Mouse (Mus musculus) bone marrow macrophage, adult 2 months (primary cell): ENCODE measurements around the gene Cyp2c69. TPM values are rescaled to one million over a fixed set of nuclear protein-coding genes. Genes with fewer than 3 reads are reported as not detected.
"Not testable (repeated sequence)": the region's sequence is repeated elsewhere in the genome, so short reads cannot be mapped to it uniquely, and the experiment has no call there.

Experiments used
- H3K27ac ChIP-seq: 2 replicates; pipeline ENCODE4 v1.5.1; 2012; ENCODE audit warnings: low read depth, low read length; ENCODE audit not compliant: insufficient read depth
- H3K4me1 ChIP-seq: 2 replicates; pipeline ENCODE4 v1.6.1; 2012; ENCODE audit warnings: low read length; ENCODE audit not compliant: control insufficient read depth, insufficient read depth
- H3K4me3 ChIP-seq: 2 replicates; pipeline ENCODE4 v1.5.1; 2012; ENCODE audit warnings: mild to moderate bottlenecking, low read length, moderate library complexity; ENCODE audit not compliant: insufficient read depth
- CTCF ChIP-seq: IDR thresholded peaks from 2 replicates; pipeline ENCODE4 v1.5.1; 2012; ENCODE audit warnings: low read depth, mild to moderate bottlenecking, low read length, moderate library complexity
- POLR2A ChIP-seq: IDR thresholded peaks from 2 replicates; pipeline ENCODE4 v1.6.1; 2012; ENCODE audit warnings: mild to moderate bottlenecking, low read depth, low read length, borderline replicate concordance
- polyA plus RNA-seq: library from polyadenylated mRNA; stranded (reverse); fragments of >200 nt; gene quantifications from 2 replicates; pipeline ENCODE4 v1.2.4, GENCODE M21; 2012; ENCODE audit not compliant: missing spikeins, insufficient read depth, insufficient read length

The Cyp2c69 gene
- not detected in 2 replicates for polyA plus RNA-seq

DNA sequence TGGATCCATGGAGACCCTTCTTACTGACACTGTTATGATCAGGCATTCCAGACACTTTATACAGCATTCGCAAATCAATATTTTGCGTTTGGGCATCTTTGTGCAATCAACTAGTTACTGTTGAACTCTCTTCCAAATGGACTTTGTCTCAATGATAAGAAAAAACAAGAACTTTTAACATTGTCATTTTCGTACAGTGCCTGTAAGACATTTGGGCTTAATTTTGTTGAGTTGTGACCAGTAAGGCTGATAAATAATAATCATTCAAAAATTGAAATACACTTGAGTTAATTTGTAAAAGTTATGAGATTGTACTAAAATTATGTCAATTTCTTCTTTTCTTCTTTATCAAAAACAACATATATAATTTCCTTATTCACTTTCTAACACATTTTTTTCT lies at the start of gene Cyp2c69:
Gene Cyp2c69 (minus strand): TSS at position 101 of the 400 bp plus-strand sequence.
- not testable (repeated sequence) for H3K27ac ChIP-seq, H3K4me3 ChIP-seq, H3K4me1 ChIP-seq

DNA sequence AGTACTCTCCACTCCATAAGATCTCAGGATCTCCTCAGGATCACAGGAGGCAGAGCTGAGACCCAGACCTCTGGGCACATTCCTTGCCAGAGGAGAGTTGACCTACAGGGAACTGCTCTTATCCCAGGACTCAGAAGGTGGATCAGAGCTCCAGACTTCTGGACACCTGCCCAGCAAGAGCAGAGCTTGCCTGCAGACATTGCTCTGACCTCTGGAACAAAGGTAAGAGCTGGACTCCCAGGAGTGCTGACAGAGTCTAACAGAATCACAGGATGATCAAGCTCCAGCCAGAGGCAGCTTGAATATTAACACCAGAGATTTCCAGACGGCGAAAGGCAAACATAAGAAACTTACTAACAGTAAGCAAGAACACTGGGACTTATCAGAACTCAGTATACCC lies 48.8 kb upstream of the Cyp2c69 start:
- TF ChIP-seq CTCF: no peak
- no peak for TF ChIP-seq POLR2A
- Histone ChIP-seq H3K27ac (no peak overlapping the region), H3K4me3 (no peak overlapping the region), H3K4me1 (no peaks in the 10 kb centered on the region)

DNA sequence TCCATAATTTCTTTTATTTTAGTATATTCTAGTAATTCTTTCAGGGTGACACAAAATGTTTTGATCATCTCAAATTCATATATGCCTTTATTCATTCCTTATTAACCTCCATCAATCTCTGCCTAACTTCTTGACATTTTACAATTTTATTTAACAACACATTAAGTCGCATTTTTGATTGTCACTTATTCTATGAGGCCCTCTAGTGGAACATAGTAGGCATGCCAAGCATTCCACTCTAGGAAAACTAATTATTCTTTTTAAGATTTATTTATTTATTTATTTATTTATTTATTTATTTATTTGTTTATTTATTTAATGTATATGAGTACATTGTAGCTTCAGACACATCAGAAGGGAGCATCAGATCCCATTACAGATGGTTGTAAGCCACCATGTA lies 43.4 kb upstream of the Cyp2c69 start:
- Histone ChIP-seq H3K27ac (no peak overlapping the region), H3K4me1 (no peaks in the 10 kb centered on the region), H3K4me3 (no peak overlapping the region)
- TF ChIP-seq CTCF (no peak), POLR2A (no peak)

DNA sequence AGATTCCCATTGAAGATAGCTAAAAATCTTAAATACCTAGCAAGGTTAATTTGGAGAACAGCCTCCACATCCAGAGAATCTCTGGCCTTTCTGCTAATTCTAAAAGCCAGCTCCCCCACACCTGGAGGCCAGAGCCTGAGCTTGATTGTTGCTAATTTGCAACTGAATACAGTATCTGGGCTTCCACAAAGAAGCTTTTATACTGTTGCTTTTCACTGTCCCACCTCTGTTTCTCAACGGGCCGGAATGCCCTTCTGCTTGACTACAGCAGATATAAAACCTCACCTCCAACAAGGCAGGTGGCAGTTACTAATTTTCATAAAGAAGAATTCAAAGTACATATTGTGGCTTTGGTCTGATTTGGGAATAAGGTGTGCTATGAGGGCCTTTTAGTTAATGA lies 15.1 kb upstream of the Cyp2c69 start:
- H3K4me3 ChIP-seq: no peak overlapping the region
- H3K27ac ChIP-seq: no peak overlapping the region
- TF ChIP-seq POLR2A (no peak), CTCF (no peak)
- no peaks in the 10 kb centered on the region for H3K4me1 ChIP-seq

DNA sequence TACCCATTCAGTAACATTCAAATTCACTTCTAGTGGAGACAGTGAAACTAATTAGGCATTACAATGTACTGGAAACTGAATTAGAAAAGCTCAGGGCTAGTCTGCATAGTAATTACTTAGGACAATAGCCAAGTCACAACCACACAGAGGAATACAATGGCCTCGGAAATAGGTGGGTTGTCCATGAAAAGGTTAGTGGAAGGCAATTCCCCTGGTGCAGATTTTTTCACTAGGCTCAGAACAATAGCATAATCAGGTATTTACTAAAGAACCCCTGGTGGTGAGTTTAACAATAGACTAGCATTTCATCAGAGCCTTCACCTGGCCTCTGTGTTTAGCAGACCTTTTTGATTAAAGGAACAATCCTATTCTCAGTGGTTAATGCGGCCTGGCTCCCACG lies 3.5 kb upstream of the Cyp2c69 start:
- not testable (repeated sequence) for H3K4me1 ChIP-seq, H3K27ac ChIP-seq, H3K4me3 ChIP-seq

DNA sequence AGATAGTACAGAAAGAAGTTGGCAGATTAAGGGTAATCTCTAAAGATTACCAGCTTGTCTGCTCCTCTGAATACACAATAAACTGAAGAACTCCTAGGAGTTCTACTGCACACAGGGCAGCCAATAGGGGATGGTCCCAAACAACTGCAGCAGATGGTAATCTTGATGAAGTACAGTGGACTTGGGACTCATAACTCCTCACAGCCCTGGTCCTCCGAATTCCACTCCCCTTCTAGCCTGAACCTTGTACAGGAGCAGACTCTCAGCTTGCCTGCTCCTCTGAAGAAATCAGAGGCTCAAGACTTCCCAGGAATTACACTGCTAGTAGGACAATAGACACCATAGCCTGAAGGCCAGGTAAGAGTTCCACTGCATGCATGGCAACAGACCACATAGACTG lies 20.5 kb downstream of the Cyp2c69 start:
- H3K4me1 ChIP-seq: no peaks in the 10 kb centered on the region
- no peak overlapping the region for H3K4me3 ChIP-seq
- H3K27ac ChIP-seq: no peak overlapping the region
- TF ChIP-seq CTCF (no peak), POLR2A (no peak)

DNA sequence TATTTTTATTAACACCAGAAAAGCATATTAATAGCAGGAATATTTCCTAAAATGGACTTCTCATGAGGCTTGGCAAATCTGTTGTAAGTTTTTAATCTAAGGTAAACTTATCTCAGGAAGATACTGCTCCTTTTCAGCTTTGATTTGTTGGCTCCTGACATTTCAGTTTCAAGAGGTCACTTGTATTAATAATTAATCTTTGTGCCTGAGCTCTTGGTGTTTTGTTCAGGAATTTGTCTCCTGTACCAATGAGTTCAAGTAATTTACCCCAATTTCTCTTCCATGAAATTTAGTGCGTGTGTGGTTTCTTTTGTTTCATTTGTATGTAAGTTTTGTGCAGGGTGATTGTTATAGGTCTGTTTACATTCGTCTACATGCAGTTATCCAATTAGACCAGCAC lies 65.7 kb downstream of the Cyp2c69 start:
- H3K4me1 ChIP-seq, H3K27ac ChIP-seq, H3K4me3 ChIP-seq: not testable (repeated sequence)

DNA sequence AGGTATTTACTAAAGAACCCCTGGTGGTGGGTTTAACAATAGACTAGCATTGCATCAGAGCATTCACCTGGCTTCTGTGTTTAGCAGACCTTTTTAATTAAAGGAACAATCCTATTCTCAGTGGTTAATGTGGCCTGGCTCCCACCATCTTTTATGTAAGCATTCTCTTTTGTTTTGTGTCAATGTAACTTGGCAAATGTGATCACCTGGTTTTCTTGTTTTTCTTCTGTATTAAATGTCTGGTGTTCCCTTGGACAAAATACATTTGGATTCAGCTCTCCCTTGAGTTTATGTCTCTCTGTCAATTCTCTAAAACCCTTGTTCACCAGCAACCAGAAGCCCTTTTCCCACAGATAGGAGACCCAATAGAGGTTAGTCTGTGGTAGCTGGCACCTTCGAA lies 70.2 kb downstream of the Cyp2c69 start:
- not testable (repeated sequence) for H3K4me3 ChIP-seq, H3K4me1 ChIP-seq, H3K27ac ChIP-seq

DNA sequence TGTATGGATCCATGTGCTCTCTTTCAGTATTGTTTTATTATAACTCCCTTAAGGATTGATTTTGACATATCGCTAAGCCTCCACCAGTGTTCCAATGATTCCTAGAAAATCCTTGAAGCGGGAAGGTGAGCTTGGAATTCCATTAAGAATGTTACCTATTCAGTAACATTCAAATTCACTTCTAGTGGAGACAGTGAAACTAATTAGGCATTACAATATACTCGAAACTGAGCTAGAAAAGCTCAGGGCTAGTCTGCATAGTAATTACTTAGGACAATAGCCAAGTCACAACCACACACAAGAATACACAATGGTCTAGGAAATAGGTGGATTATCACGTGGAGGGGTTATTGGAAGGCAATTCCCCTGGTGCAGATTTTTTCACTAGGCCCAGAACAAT lies 70.6 kb downstream of the Cyp2c69 start:
- H3K27ac ChIP-seq, H3K4me1 ChIP-seq, H3K4me3 ChIP-seq: not testable (repeated sequence)

DNA sequence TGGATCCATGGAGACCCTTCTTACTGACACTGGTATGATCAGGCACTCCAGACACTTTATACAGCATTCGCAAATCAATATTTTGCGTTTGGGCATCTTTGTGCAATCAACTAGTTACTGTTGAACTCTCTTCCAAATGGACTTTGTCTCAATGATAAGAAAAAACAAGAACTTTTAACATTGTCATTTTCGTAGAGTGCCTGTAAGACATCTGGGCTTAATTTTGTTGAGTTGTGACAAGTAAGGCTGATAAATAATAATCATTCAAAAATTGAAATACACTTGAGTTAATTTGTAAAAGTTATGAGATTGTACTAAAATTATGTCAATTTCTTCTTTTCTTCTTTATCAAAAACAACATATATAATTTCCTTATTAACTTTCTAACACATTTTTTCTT lies 73.9 kb downstream of the Cyp2c69 start, which contains the start of gene Cyp2c40:
Gene Cyp2c40 (minus strand): TSS at position 101 of the 400 bp plus-strand sequence.
- H3K4me3 ChIP-seq, H3K4me1 ChIP-seq, H3K27ac ChIP-seq: not testable (repeated sequence)

Other genes starting within 250 kb of the Cyp2c69 start
- not detected in 2 replicates for gene Cyp2c67, start 237.7 kb downstream of the Cyp2c69 start, polyA plus RNA-seq
- gene Cyp2c68, start 145.7 kb downstream of the Cyp2c69 start, polyA plus RNA-seq: not detected in 2 replicates
- gene Cyp2c40, start 74.0 kb downstream of the Cyp2c69 start, polyA plus RNA-seq: not detected in 2 replicates
- not detected in 2 replicates for gene Cyp2c37, start 105.6 kb upstream of the Cyp2c69 start, polyA plus RNA-seq
- gene Cyp2c54, start 187.0 kb upstream of the Cyp2c69 start, polyA plus RNA-seq: not detected in 2 replicates
- not detected in 2 replicates for gene Cyp2c50, start 202.9 kb upstream of the Cyp2c69 start, polyA plus RNA-seq